Mouse (Mus musculus) C2C12 (cell line): ENCODE results near the gene Psmd3.

Experiments
- CTCF ChIP-seq: IDR thresholded peaks from one replicate; pipeline ENCODE4 v1.5.1; 2011; ENCODE audit not compliant: control insufficient read depth, insufficient read depth, insufficient read length
- FOSL1 ChIP-seq: IDR thresholded peaks from one replicate; pipeline ENCODE4 v1.8.0; 2011; ENCODE audit warnings: mild to moderate bottlenecking, low read length; ENCODE audit not compliant: poor library complexity, insufficient read depth, severe bottlenecking
- MAX ChIP-seq: IDR thresholded peaks from one replicate; pipeline ENCODE4 v1.6.1; 2011; ENCODE audit warnings: mild to moderate bottlenecking, control low read depth
- MYOD1 ChIP-seq: IDR thresholded peaks from one replicate; pipeline ENCODE4 v1.6.1; 2011; ENCODE audit warnings: low read depth; ENCODE audit not compliant: control insufficient read depth, insufficient read length
- MYOG ChIP-seq: IDR thresholded peaks from one replicate; pipeline ENCODE4 v1.6.1; 2011; ENCODE audit not compliant: control insufficient read depth, insufficient read length; ENCODE audit errors: extremely low read depth
- USF1 ChIP-seq: IDR thresholded peaks from one replicate; pipeline ENCODE4 v1.6.1; 2011; ENCODE audit warnings: low read depth, mild to moderate bottlenecking, control low read depth, moderate library complexity

GRCm38 (mm10) chr11:98717904-98718303 is 35.5 kb downstream of the Psmd3 start:
- TF ChIP-seq CTCF = peak; percentile 78
- TF ChIP-seq FOSL1 = no peak
- TF ChIP-seq MYOG = no peak
- TF ChIP-seq MAX = no peak
- no peak for TF ChIP-seq USF1
- TF ChIP-seq MYOD1 = no peak
